Mouse (Mus musculus) right cerebral cortex, adult 2 months (tissue): Measurements from ENCODE around the gene St6galnac3.
"Not testable (repeated sequence)": the region's sequence is repeated elsewhere in the genome, so short reads cannot be mapped to it uniquely, and the experiment has no call there.

ENCODE experiments used
- DNase-seq, 2 experiments: peaks; one replicate each; pipeline ENCODE4 v3.0.0; 2021 to 2022; ENCODE audit warnings: low spot score in 2 of 2

Gene St6galnac3

GRCm38 (mm10) chr3:153724701-153725668 lies at the start of gene St6galnac3:
Gene St6galnac3, minus strand, starts transcription at chr3:153725174.
- peak; percentile 74 to 81 for DNase-seq

- DNase-seq, result no peak
Measured at GRCm38 (mm10) chr3:153774568-153774967, 49.6 kb upstream of the St6galnac3 start.

- DNase-seq, result no peak
Measured at GRCm38 (mm10) chr3:153771479-153771878, 46.5 kb upstream of the St6galnac3 start.

GRCm38 (mm10) chr3:153770573-153770972 lies 45.6 kb upstream of the St6galnac3 start:
- DNase-seq, result no peak

GRCm38 (mm10) chr3:153769220-153769619 lies 44.2 kb upstream of the St6galnac3 start:
- no peak for DNase-seq

GRCm38 (mm10) chr3:153765171-153765570 lies 40.2 kb upstream of the St6galnac3 start:
- DNase-seq, result no peak

- no peak for DNase-seq
Measured at GRCm38 (mm10) chr3:153764760-153765159, 39.8 kb upstream of the St6galnac3 start.

GRCm38 (mm10) chr3:153761171-153761570 lies 36.2 kb upstream of the St6galnac3 start:
- no peak for DNase-seq

- no peak for DNase-seq
Measured at GRCm38 (mm10) chr3:153759269-153759668, 34.3 kb upstream of the St6galnac3 start.

GRCm38 (mm10) chr3:153756500-153756996 lies 31.6 kb upstream of the St6galnac3 start:
- DNase-seq, result no peak

- DNase-seq, result not testable (repeated sequence)
Measured at GRCm38 (mm10) chr3:153755785-153756326, 30.9 kb upstream of the St6galnac3 start.

GRCm38 (mm10) chr3:153751435-153751834 lies 26.5 kb upstream of the St6galnac3 start:
- no peak for DNase-seq

GRCm38 (mm10) chr3:153749359-153749758 lies 24.4 kb upstream of the St6galnac3 start:
- DNase-seq, result no peak

- no peak for DNase-seq
Measured at GRCm38 (mm10) chr3:153748293-153748692, 23.3 kb upstream of the St6galnac3 start.

GRCm38 (mm10) chr3:153745099-153745498 lies 20.1 kb upstream of the St6galnac3 start:
- DNase-seq, result no peak

GRCm38 (mm10) chr3:153744447-153744846 lies 19.5 kb upstream of the St6galnac3 start:
- no peak for DNase-seq

GRCm38 (mm10) chr3:153741800-153742199 lies 16.8 kb upstream of the St6galnac3 start:
- DNase-seq, result no peak

GRCm38 (mm10) chr3:153739351-153739750 lies 14.4 kb upstream of the St6galnac3 start:
- no peak for DNase-seq

GRCm38 (mm10) chr3:153738421-153738820 lies 13.4 kb upstream of the St6galnac3 start:
- DNase-seq, result no peak

GRCm38 (mm10) chr3:153736756-153737280 lies 11.8 kb upstream of the St6galnac3 start:
- no peak for DNase-seq

GRCm38 (mm10) chr3:153735796-153736549 lies 11.0 kb upstream of the St6galnac3 start:
- DNase-seq, result peak in 1 of 2 experiments; percentile 28

GRCm38 (mm10) chr3:153734741-153735140 lies 9.8 kb upstream of the St6galnac3 start:
- DNase-seq, result no peak
